Mouse (Mus musculus) small intestine, adult 2 months (tissue): ENCODE data around the gene Spint2.

Experiments used
- CTCF ChIP-seq: fragments of 200-500 bp; IDR thresholded peaks from 2 replicates; pipeline ENCODE4 v1.5.1; 2012; ENCODE audit warnings: low read depth, mild to moderate bottlenecking, control low read depth, inconsistent platforms, low read length, moderate library complexity, mixed read lengths; ENCODE audit not compliant: insufficient replicate concordance, insufficient read length; ENCODE audit errors: extremely low read depth
- POLR2A ChIP-seq: fragments of 200-500 bp; IDR thresholded peaks from 2 replicates; pipeline ENCODE4 v1.6.1; 2012; ENCODE audit warnings: low read depth, mild to moderate bottlenecking, control low read depth, inconsistent platforms, low read length, moderate library complexity

GRCm38 (mm10) chr7:29305263-29305988, 23.7 kb upstream of the Spint2 start:
- TF ChIP-seq POLR2A (no peak), CTCF (no peak)
